Mouse (Mus musculus) E14TG2a.4 (cell line): ENCODE results near the gene Mmadhc.

Source experiments
- CTCF ChIP-seq: conservative IDR thresholded peaks from 2 replicates; pipeline ENCODE4 v1.5.1; 2014; ENCODE audit warnings: low read length
- POU5F1 ChIP-seq: IDR thresholded peaks from 2 replicates; pipeline ENCODE4 v1.6.1; 2014; ENCODE audit warnings: low read length, borderline replicate concordance

DNA sequence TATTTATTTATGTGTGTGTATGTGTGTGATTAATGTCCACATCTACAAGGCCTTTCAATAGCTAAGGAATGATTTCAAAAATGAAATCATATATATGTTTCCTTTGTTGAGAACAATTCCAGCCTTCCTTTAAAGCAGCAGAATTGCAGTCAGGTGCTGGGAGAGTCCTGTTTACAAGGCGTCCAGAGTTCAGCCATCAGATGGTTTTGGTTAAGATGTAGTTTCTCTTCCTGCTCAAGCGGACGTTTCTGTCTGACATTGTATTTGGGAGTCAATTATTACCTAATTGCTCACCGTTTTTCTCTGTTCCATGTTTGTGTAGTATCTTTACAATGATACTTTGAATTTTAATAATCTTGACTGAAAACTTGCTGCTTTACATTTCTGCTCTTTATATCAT lies 31.6 kb upstream of the Mmadhc start:
- no peak for TF ChIP-seq CTCF
- no peak for TF ChIP-seq POU5F1
